Mouse (Mus musculus): ENCODE measurements at regions not wholly inside any gene's neighbourhood (a gene's known extent, or its start where the extent isn't known, plus 50 kb on each side); places are given as distances from the start of the nearest gene placed in this dataset.
A peak's percentile ranks its signal among the peaks of the same experiment; 100 is the strongest.

GRCm38 (mm10) chr14:14607074-14607473 lies 95.0 kb upstream of the Slc4a7 start:
- Histone ChIP-seq H3K9ac (ENCODE audit: low read depth, low read length) (no peak overlapping the region), H3K9me3 (replicated peaks; ENCODE audit: control insufficient read depth, low read length, poor library complexity, severe bottlenecking) (no peaks in the 10 kb centered on the region), H3K4me1 (ENCODE audit: control insufficient read depth, insufficient read depth, low read length) (no peaks in the 10 kb centered on the region), H3K4me3 (ENCODE audit: low read depth, low read length) (no peak overlapping the region), H3K27me3 (ENCODE audit: control insufficient read depth, insufficient read depth, low read depth, low read length) (no peaks in the 10 kb centered on the region), H3K36me3 (ENCODE audit: control insufficient read depth, insufficient read depth, low read length) (no peaks in the 10 kb centered on the region), H3K4me2 (ENCODE audit: low read length) (no peak overlapping the region), H3K27ac (ENCODE audit: low read length) (no peak overlapping the region)
- WGBS = 95% methylated on average over 3 of the region's 3 CpGs
- no peak for ATAC-seq

GRCm38 (mm10) chr14:14612245-14612644 lies 89.8 kb upstream of the Slc4a7 start:
- Histone ChIP-seq H3K4me2 (ENCODE audit: low read length) (no peak overlapping the region), H3K27ac (ENCODE audit: low read length) (no peak overlapping the region), H3K4me1 (ENCODE audit: control insufficient read depth, insufficient read depth, low read length) (no peaks in the 10 kb centered on the region), H3K36me3 (ENCODE audit: control insufficient read depth, insufficient read depth, low read length) (no peaks in the 10 kb centered on the region), H3K9ac (ENCODE audit: low read depth, low read length) (no peak overlapping the region), H3K4me3 (ENCODE audit: low read depth, low read length) (no peak overlapping the region), H3K27me3 (ENCODE audit: control insufficient read depth, insufficient read depth, low read depth, low read length) (no peaks in the 10 kb centered on the region), H3K9me3 (replicated peaks; ENCODE audit: control insufficient read depth, low read length, poor library complexity, severe bottlenecking) (no peaks in the 10 kb centered on the region)
- no peak for ATAC-seq
- 95% methylated on average over 3 of the region's 3 CpGs for whole genome bisulfite sequencing

DNA sequence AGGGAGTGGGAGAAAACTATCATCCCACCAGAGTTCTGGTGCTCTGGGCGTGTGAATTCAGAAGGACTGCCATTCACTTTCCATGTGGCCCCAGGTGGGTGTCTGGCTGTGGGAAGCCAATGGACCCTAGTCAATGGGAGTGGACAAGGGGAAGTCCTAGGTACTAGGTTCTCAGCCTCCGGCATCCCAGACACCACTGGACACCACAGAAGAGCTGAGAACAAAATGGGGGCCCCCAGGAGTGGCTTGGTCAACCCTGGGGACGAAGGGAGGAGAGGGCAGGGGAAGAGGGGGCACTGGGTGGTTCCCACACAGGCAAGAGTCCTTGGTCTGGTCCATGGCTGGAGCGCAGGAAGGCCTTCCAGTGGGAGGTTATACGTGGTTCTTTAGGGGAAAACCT lies 81.8 kb upstream of the Slc4a7 start:
- H3K9me3 ChIP-seq (replicated peaks; ENCODE audit: control insufficient read depth, low read length, poor library complexity, severe bottlenecking) = no peaks in the 10 kb centered on the region

GRCm38 (mm10) chr14:14628673-14629072 lies 73.4 kb upstream of the Slc4a7 start:
- Histone ChIP-seq H3K9me3 (replicated peaks; ENCODE audit: control insufficient read depth, low read length, poor library complexity, severe bottlenecking) (no peaks in the 10 kb centered on the region), H3K4me2 (ENCODE audit: low read length) (no peak overlapping the region), H3K9ac (ENCODE audit: low read depth, low read length) (no peak overlapping the region), H3K27ac (ENCODE audit: low read length) (no peak overlapping the region), H3K36me3 (ENCODE audit: control insufficient read depth, insufficient read depth, low read length) (no peaks in the 10 kb centered on the region), H3K4me1 (ENCODE audit: control insufficient read depth, insufficient read depth, low read length) (peaks cover 14% of the 10 kb centered on the region), H3K4me3 (ENCODE audit: low read depth, low read length) (no peak overlapping the region), H3K27me3 (ENCODE audit: control insufficient read depth, insufficient read depth, low read depth, low read length) (no peaks in the 10 kb centered on the region)
- no peak for ATAC-seq
- WGBS = 87% methylated on average over 1 of the region's 1 CpGs

More for the DNA sequence above, 81.8 kb upstream of the Slc4a7 start:
- ATAC-seq = no peak
- H3K27me3 ChIP-seq (ENCODE audit: control insufficient read depth, insufficient read depth, low read depth, low read length) = no peaks in the 10 kb centered on the region
- WGBS = 86% methylated on average over 5 of the region's 5 CpGs
- H3K4me3 ChIP-seq (ENCODE audit: low read depth, low read length) = no peak overlapping the region
- no peak overlapping the region for H3K4me2 ChIP-seq (ENCODE audit: low read length)
- no peak overlapping the region for H3K9ac ChIP-seq (ENCODE audit: low read depth, low read length)
- no peaks in the 10 kb centered on the region for H3K4me1 ChIP-seq (ENCODE audit: control insufficient read depth, insufficient read depth, low read length)
- no peak overlapping the region for H3K27ac ChIP-seq (ENCODE audit: low read length)
- no peaks in the 10 kb centered on the region for H3K36me3 ChIP-seq (ENCODE audit: control insufficient read depth, insufficient read depth, low read length)

DNA sequence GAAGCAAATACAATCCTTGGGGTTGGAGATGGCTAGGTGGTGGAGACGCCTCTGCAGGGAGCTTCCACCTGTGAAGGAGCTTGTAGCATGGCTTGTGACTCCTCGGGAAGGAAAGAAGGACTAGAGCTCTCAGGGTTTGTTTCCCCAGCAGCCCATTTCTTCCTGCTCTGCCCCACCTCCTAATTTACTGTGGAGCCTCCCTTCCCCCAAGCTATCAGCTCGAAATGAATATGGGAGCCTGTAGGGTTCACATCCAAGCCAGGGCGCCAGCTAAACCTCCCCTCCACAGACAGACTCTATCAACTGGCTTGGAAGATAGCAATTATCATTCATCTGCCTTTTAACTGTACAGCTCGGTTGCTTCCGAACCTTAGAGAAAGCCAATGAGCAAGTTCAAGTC lies 70.3 kb upstream of the Slc4a7 start:
- H3K4me3 ChIP-seq (ENCODE audit: low read depth, low read length) = no peak overlapping the region
- H3K9me3 ChIP-seq (replicated peaks; ENCODE audit: control insufficient read depth, low read length, poor library complexity, severe bottlenecking) = no peaks in the 10 kb centered on the region
- ATAC-seq = no peak
- H3K36me3 ChIP-seq (ENCODE audit: control insufficient read depth, insufficient read depth, low read length) = no peaks in the 10 kb centered on the region
- no peaks in the 10 kb centered on the region for H3K27me3 ChIP-seq (ENCODE audit: control insufficient read depth, insufficient read depth, low read depth, low read length)
- no peak overlapping the region for H3K27ac ChIP-seq (ENCODE audit: low read length)
- H3K4me1 ChIP-seq (ENCODE audit: control insufficient read depth, insufficient read depth, low read length) = peaks cover 16% of the 10 kb centered on the region
- WGBS = 57% methylated on average over 6 of the region's 6 CpGs
- no peak overlapping the region for H3K4me2 ChIP-seq (ENCODE audit: low read length)
- H3K9ac ChIP-seq (ENCODE audit: low read depth, low read length) = no peak overlapping the region

- no peaks in the 10 kb centered on the region for H3K36me3 ChIP-seq (ENCODE audit: control insufficient read depth, insufficient read depth, low read length)
- ATAC-seq = peak; percentile 84
- under 1% methylated on average over 15 of the region's 15 CpGs for WGBS
Measured at GRCm38 (mm10) chr14:14632471-14632870, 69.6 kb upstream of the Slc4a7 start.

DNA sequence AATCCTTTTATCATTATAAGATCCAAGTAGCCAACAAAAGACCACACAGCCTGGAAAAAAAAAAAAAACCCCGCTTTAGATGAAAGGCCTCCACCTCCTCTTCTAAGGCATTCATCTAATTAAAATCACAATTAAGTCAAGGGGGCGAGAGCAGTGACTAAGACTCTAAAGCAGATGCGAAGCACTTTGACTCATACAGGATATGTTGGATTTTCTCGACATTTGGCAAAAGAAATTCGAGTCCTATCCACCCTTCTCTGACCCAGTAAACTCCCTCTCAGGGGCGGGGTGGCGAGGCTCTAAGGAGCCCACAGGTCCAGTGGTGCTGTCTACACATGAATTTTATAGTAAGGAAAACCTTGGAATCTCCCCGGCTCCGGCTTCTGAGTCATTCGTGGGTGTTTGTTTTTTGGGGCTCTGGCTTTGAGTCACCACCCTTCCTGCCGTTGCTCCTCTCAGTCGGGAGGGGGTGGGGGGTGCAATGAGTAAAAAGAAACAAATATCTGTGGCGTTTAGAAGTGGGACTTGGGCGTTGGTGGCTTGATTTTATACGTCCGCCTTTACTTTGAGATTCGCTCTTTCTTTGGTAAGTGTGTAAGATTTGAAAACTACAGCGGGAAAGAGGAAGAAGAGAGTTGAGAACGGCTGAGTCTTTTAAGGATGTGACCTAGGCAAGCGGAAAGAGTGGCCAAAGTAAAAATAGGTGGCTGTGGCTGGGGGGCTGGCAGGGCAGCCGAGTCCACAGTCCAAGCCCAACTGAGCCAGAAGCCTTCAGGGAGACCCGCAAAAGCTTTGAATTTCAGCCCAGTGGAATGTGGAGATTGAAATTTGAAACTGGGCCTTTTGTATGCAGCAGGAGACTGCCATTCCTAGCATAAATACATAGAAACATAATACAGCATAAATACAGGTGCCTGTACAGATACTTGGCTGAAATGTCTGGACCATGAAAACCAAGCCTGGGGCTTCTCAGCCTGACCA lies 68.8 kb upstream of the Slc4a7 start:
- 5% methylated on average over 22 of the region's 22 CpGs for WGBS
- Histone ChIP-seq H3K4me3 (ENCODE audit: low read depth, low read length) (peak overlapping the region; percentile 33), H3K9ac (ENCODE audit: low read depth, low read length) (peak overlapping the region; percentile 43; the same call in 1 of the 2 replicates), H3K4me1 (ENCODE audit: control insufficient read depth, insufficient read depth, low read length) (peaks cover 16% of the 10 kb centered on the region), H3K27me3 (ENCODE audit: control insufficient read depth, insufficient read depth, low read depth, low read length) (no peaks in the 10 kb centered on the region), H3K4me2 (ENCODE audit: low read length) (peak overlapping the region; percentile 70), H3K36me3 (ENCODE audit: control insufficient read depth, insufficient read depth, low read length) (no peaks in the 10 kb centered on the region), H3K27ac (ENCODE audit: low read length) (no peak overlapping the region), H3K9me3 (replicated peaks; ENCODE audit: control insufficient read depth, low read length, poor library complexity, severe bottlenecking) (no peaks in the 10 kb centered on the region)
- peak; percentile 70; the same call in 1 of the 2 replicates for ATAC-seq

More at GRCm38 (mm10) chr14:14632471-14632870, 69.6 kb upstream of the Slc4a7 start:
- H3K4me3 ChIP-seq (ENCODE audit: low read depth, low read length) = peak overlapping the region; percentile 33
- no peaks in the 10 kb centered on the region for H3K27me3 ChIP-seq (ENCODE audit: control insufficient read depth, insufficient read depth, low read depth, low read length)
- 0 out of 2 replicates have a peak overlapping the region, but pooled peaks have one; percentile 43 for H3K9ac ChIP-seq (ENCODE audit: low read depth, low read length)
- peak overlapping the region; percentile 70 for H3K4me2 ChIP-seq (ENCODE audit: low read length)
- H3K27ac ChIP-seq (ENCODE audit: low read length) = no peak overlapping the region
- peaks cover 16% of the 10 kb centered on the region for H3K4me1 ChIP-seq (ENCODE audit: control insufficient read depth, insufficient read depth, low read length)
- no peaks in the 10 kb centered on the region for H3K9me3 ChIP-seq (replicated peaks; ENCODE audit: control insufficient read depth, low read length, poor library complexity, severe bottlenecking)

- Histone ChIP-seq H3K9ac (ENCODE audit: low read depth, low read length) (no peak overlapping the region), H3K4me3 (ENCODE audit: low read depth, low read length) (no peak overlapping the region), H3K27ac (ENCODE audit: low read length) (no peak overlapping the region), H3K27me3 (ENCODE audit: control insufficient read depth, insufficient read depth, low read depth, low read length) (no peaks in the 10 kb centered on the region), H3K4me1 (ENCODE audit: control insufficient read depth, insufficient read depth, low read length) (peaks cover 16% of the 10 kb centered on the region), H3K4me2 (ENCODE audit: low read length) (no peak overlapping the region; the same call in 1 of the 2 replicates), H3K36me3 (ENCODE audit: control insufficient read depth, insufficient read depth, low read length) (no peaks in the 10 kb centered on the region), H3K9me3 (replicated peaks; ENCODE audit: control insufficient read depth, low read length, poor library complexity, severe bottlenecking) (no peaks in the 10 kb centered on the region)
- WGBS = 43% methylated on average over 2 of the region's 2 CpGs
- ATAC-seq = no peak
Measured at GRCm38 (mm10) chr14:14634021-14634420, 68.1 kb upstream of the Slc4a7 start.

Data from midbrain, embryonic 16.5 days (tissue).